Mouse (Mus musculus) cortical plate, adult 2 months (tissue): Measurements from ENCODE around the gene Inpp5b.

Experiments
- CTCF ChIP-seq: fragments of 200-500 bp; IDR thresholded peaks from 2 replicates; pipeline ENCODE4 v1.5.1; 2011; ENCODE audit warnings: mild to moderate bottlenecking, control low read depth, low read length; ENCODE audit not compliant: insufficient read depth; ENCODE audit errors: extremely low read depth
- POLR2A ChIP-seq: fragments of 200-500 bp; IDR thresholded peaks from 2 replicates; pipeline ENCODE4 v1.6.1; 2011; ENCODE audit warnings: mild to moderate bottlenecking, low read length, control low read depth; ENCODE audit not compliant: insufficient read depth; ENCODE audit errors: extremely low read depth

DNA sequence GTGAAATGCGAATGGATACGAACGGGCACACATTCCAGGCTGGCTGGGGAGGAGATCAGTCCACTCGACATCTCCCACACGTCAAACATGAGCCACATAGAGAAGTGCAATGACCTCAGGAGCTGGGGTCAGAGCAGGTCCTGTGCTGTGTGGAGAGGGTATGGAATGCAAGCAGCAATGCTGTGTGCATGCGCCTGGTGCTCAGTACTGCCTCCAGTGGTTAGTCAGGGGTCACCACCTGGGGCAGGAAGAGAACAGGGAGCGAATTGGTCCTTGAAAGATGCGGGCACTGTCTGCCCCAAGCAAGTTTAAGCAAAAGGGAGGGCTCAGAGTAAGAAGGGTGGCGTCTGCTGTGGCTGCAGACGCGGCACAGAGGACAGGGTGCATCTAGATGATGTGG lies 101.8 kb downstream of the Inpp5b start:
- TF ChIP-seq CTCF (peak; percentile 66), POLR2A (no peak)
